Mouse (Mus musculus) liver, embryonic 14.5 days (tissue): ENCODE measurements around the gene Map3k7cl. TPM values are rescaled to one million over a fixed set of nuclear protein-coding genes. Genes with fewer than 3 reads are reported as not detected.

Source experiments
- ATAC-seq: fragments of 200-750 bp; cut with Nextera tagmentation; 2 replicates; pipeline ENCODE4 v1.8.0; 2017; ENCODE audit warnings: moderate number of reproducible peaks, mild to moderate bottlenecking, moderate library complexity; ENCODE audit not compliant: insufficient read depth
- DNase-seq, 3 experiments: peaks; one replicate each; pipeline ENCODE4 v3.0.0-alpha.2; 2012 to 2013; ENCODE audit warnings: low read depth in 3 of 3, low spot score in 3 of 3
- H3K27ac ChIP-seq: fragments of 300-500 bp; sonication (generic); 2 replicates; pipeline ENCODE4 v1.5.1; 2014; ENCODE audit warnings: moderate library complexity, mild to moderate bottlenecking, control low read depth, inconsistent platforms
- H3K27me3 ChIP-seq: fragments of 300-500 bp; sonication (generic); 2 replicates; pipeline ENCODE4 v1.6.1; 2014; ENCODE audit warnings: mild to moderate bottlenecking, low read length, moderate library complexity; ENCODE audit not compliant: control insufficient read depth, insufficient read depth
- H3K36me3 ChIP-seq: fragments of 300-500 bp; sonication (generic); replicated peaks from 2 replicates; pipeline ENCODE4 v1.6.1; 2014; ENCODE audit warnings: low read depth; ENCODE audit not compliant: control insufficient read depth, insufficient read depth
- H3K4me1 ChIP-seq, 2 experiments: fragments of 200-500 bp in 1 of 2; fragments of 300-500 bp in 1 of 2; sonication (generic) in 1 of 2; replicated peaks; 2 replicates each; pipeline ENCODE4 v1.6.1; 2012 to 2014; ENCODE audit warnings: antibody characterized with exemption in 1 of 2, inconsistent platforms in 1 of 2, low read length in 1 of 2; ENCODE audit not compliant: control insufficient read depth in 2 of 2, insufficient read depth in 2 of 2
- H3K4me2 ChIP-seq: fragments of 300-500 bp; sonication (generic); 2 replicates; pipeline ENCODE4 v1.6.1; 2014; ENCODE audit warnings: low read depth, mild to moderate bottlenecking, control low read depth, moderate library complexity
- H3K4me3 ChIP-seq, 2 experiments: fragments of 200-500 bp in 1 of 2; fragments of 300-500 bp in 1 of 2; sonication (generic) in 1 of 2; 2 replicates each; pipeline ENCODE4 v1.5.1; 2012 to 2014; ENCODE audit warnings: low read depth in 2 of 2, low read length in 2 of 2, mild to moderate bottlenecking in 2 of 2, control low read depth in 1 of 2, inconsistent platforms in 1 of 2, moderate library complexity in 1 of 2; ENCODE audit not compliant: insufficient read depth in 1 of 2
- H3K9ac ChIP-seq: fragments of 300-500 bp; sonication (generic); replicated peaks from 2 replicates; pipeline ENCODE4 v1.6.1; 2014; ENCODE audit warnings: mild to moderate bottlenecking, control low read depth, moderate library complexity
- H3K9me3 ChIP-seq: fragments of 300-500 bp; sonication (generic); 2 replicates; pipeline ENCODE4 v1.6.1; 2016; ENCODE audit warnings: low read length, mixed read lengths; ENCODE audit not compliant: control insufficient read depth
- CTCF ChIP-seq: IDR thresholded peaks from 2 replicates; pipeline ENCODE4 v1.5.1; 2016; ENCODE audit warnings: antibody characterized with exemption, low read depth, control low read depth
- EP300 ChIP-seq: IDR thresholded peaks from 2 replicates; pipeline ENCODE4 v1.6.1; 2016; ENCODE audit warnings: antibody characterized with exemption, low read depth
- WGBS: fragments of 180-500 bp; shearing (Covaris S2); extraction: QIAGEN DNeasy Blood & Tissue Kit; methylation state at CpG from one replicate; pipeline ENCODE4 v1.1.7; 2014; ENCODE audit not compliant: insufficient replicate concordance; 5-methylcytosine and 5-hydroxymethylcytosine counted together
- polyA plus RNA-seq, 2 experiments: library from polyadenylated mRNA; depleted of rRNA in 1 of 2; stranded (reverse) in 1 of 2; unstranded in 1 of 2; fragments of >200 nt; fragmentation: Nextera tagmentation in 1 of 2; extraction: Ambion mirVana in 1 of 2; gene quantifications; 2 replicates each; pipeline versions ENCODE4 v1.2.1 to v1.2.3; 2012 to 2014

Gene Map3k7cl
- polyA plus RNA-seq, 2 experiments: 0.13 TPM; not detected in 1

GRCm38 (mm10) chr16:87573409-87573808 lies 20.3 kb downstream of the Map3k7cl start:
- H3K4me1 ChIP-seq: no peaks in the 10 kb centered on the region
- no peak for ATAC-seq

GRCm38 (mm10) chr16:87574160-87574559 lies 21.0 kb downstream of the Map3k7cl start:
- no peak for TF ChIP-seq EP300
- no peak for TF ChIP-seq CTCF
- Histone ChIP-seq H3K36me3 (no peaks in the 10 kb centered on the region), H3K4me3 (no peak overlapping the region), H3K9ac (no peak overlapping the region), H3K27me3 (no peaks in the 10 kb centered on the region), H3K4me1 (no peaks in the 10 kb centered on the region), H3K9me3 (no peaks in the 10 kb centered on the region), H3K27ac (no peak overlapping the region), H3K4me2 (no peak overlapping the region)
- DNase-seq (no peak), ATAC-seq (no peak)
- 58% methylated on average over 5 of the region's 5 CpGs for WGBS

More at GRCm38 (mm10) chr16:87573409-87573808, 20.3 kb downstream of the Map3k7cl start:
- H3K4me3 ChIP-seq: no peak overlapping the region
- no peak overlapping the region for H3K9ac ChIP-seq
- H3K4me2 ChIP-seq: no peak overlapping the region
- H3K27me3 ChIP-seq: no peaks in the 10 kb centered on the region
- H3K36me3 ChIP-seq: no peaks in the 10 kb centered on the region
- DNase-seq: no peak
- TF ChIP-seq CTCF (no peak), EP300 (no peak)
- no peaks in the 10 kb centered on the region for H3K9me3 ChIP-seq
- WGBS: 59% methylated on average over 5 of the region's 5 CpGs
- no peak overlapping the region for H3K27ac ChIP-seq

GRCm38 (mm10) chr16:87575600-87575999 lies 22.5 kb downstream of the Map3k7cl start:
- H3K4me2 ChIP-seq: no peak overlapping the region

GRCm38 (mm10) chr16:87578881-87579280 lies 25.8 kb downstream of the Map3k7cl start:
- ATAC-seq (no peak), DNase-seq (no peak)
- Histone ChIP-seq H3K4me3 (no peak overlapping the region), H3K27me3 (no peaks in the 10 kb centered on the region), H3K9me3 (no peaks in the 10 kb centered on the region), H3K9ac (no peak overlapping the region), H3K36me3 (no peaks in the 10 kb centered on the region), H3K4me1 (no peaks in the 10 kb centered on the region), H3K27ac (no peak overlapping the region), H3K4me2 (no peak overlapping the region)
- TF ChIP-seq CTCF (peak; percentile 49), EP300 (no peak)
- WGBS: 79% methylated on average over 7 of the region's 7 CpGs

More at GRCm38 (mm10) chr16:87575600-87575999, 22.5 kb downstream of the Map3k7cl start:
- Histone ChIP-seq H3K9me3 (no peaks in the 10 kb centered on the region), H3K36me3 (no peaks in the 10 kb centered on the region), H3K27ac (no peak overlapping the region), H3K9ac (no peak overlapping the region), H3K4me3 (no peak overlapping the region), H3K27me3 (no peaks in the 10 kb centered on the region), H3K4me1 (no peaks in the 10 kb centered on the region)
- no peak for DNase-seq
- WGBS: 30% methylated on average over 10 of the region's 10 CpGs
- no peak for ATAC-seq
- TF ChIP-seq CTCF (no peak), EP300 (no peak)

- no peak overlapping the region for H3K9ac ChIP-seq
- H3K27me3 ChIP-seq: no peaks in the 10 kb centered on the region
- no peaks in the 10 kb centered on the region for H3K36me3 ChIP-seq
- TF ChIP-seq CTCF: no peak
- TF ChIP-seq EP300: no peak
- 78% methylated on average over 14 of the region's 14 CpGs for WGBS
- no peak overlapping the region for H3K27ac ChIP-seq
- no peaks in the 10 kb centered on the region for H3K9me3 ChIP-seq
- H3K4me1 ChIP-seq: no peaks in the 10 kb centered on the region
- ATAC-seq (no peak), DNase-seq (no peak)
- no peak overlapping the region for H3K4me2 ChIP-seq
- no peak overlapping the region for H3K4me3 ChIP-seq
These were observed 26.3 kb downstream of the Map3k7cl start for GRCm38 (mm10) chr16:87579462-87579861.
